Mouse (Mus musculus): ENCODE results near the gene Spata1.

DNA sequence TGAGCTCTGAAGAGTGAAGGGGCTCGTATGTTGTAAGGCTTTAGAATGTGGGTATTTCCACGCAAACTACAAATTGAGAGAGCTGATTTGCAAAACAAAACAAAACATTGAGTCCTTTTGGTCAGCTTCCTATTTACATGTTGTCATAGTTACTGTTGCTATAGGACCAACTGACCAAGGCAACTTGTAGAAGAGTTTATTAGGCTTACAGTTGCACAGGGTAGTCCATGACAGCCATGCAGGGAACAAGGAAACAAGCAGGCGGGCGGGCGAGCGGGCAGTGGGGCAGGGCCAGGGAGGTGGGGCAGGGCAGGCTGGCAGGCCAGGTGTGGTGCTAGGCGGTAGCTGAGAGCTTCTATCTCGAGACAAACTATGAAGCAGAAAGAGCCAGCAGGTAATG lies 73.1 kb downstream of the Spata1 start:
- no peak for TF ChIP-seq POLR2A (IDR thresholded peaks at IDR 0.05; ENCODE audit: insufficient read depth, low read depth, low read length)
- no peak for TF ChIP-seq EP300 (IDR thresholded peaks at IDR 0.05; ENCODE audit: insufficient read depth, low read depth, low read length)
- no peak for TF ChIP-seq CTCF (IDR thresholded peaks at IDR 0.05)
